Mouse (Mus musculus) C2C12 (cell line): ENCODE results near the gene Ryr3.

Experiments
- CTCF ChIP-seq: IDR thresholded peaks from one replicate; pipeline ENCODE4 v1.5.1; 2011; ENCODE audit not compliant: control insufficient read depth, insufficient read depth, insufficient read length
- FOSL1 ChIP-seq: IDR thresholded peaks from one replicate; pipeline ENCODE4 v1.8.0; 2011; ENCODE audit warnings: mild to moderate bottlenecking, low read length; ENCODE audit not compliant: poor library complexity, insufficient read depth, severe bottlenecking
- MAX ChIP-seq: IDR thresholded peaks from one replicate; pipeline ENCODE4 v1.6.1; 2011; ENCODE audit warnings: mild to moderate bottlenecking, control low read depth
- MYOD1 ChIP-seq: IDR thresholded peaks from one replicate; pipeline ENCODE4 v1.6.1; 2011; ENCODE audit warnings: low read depth; ENCODE audit not compliant: control insufficient read depth, insufficient read length

GRCm38 (mm10) chr2:113216746-113217461, at the start of gene Ryr3:
- peak; percentile 71 for TF ChIP-seq CTCF
- TF ChIP-seq MAX, result no peak
- no peak for TF ChIP-seq MYOD1
- TF ChIP-seq FOSL1, result no peak
